Mouse (Mus musculus) fibroblast of lung, adult 2 months (primary cell): ENCODE measurements around the gene Ptgis.
"Not testable (repeated sequence)": the region's sequence is repeated elsewhere in the genome, so short reads cannot be mapped to it uniquely, and the experiment has no call there.

Experiments
- DNase-seq: peaks from one replicate; pipeline ENCODE4 v3.0.0-alpha.2; 2011; ENCODE audit warnings: low read depth

The Ptgis gene

DNA sequence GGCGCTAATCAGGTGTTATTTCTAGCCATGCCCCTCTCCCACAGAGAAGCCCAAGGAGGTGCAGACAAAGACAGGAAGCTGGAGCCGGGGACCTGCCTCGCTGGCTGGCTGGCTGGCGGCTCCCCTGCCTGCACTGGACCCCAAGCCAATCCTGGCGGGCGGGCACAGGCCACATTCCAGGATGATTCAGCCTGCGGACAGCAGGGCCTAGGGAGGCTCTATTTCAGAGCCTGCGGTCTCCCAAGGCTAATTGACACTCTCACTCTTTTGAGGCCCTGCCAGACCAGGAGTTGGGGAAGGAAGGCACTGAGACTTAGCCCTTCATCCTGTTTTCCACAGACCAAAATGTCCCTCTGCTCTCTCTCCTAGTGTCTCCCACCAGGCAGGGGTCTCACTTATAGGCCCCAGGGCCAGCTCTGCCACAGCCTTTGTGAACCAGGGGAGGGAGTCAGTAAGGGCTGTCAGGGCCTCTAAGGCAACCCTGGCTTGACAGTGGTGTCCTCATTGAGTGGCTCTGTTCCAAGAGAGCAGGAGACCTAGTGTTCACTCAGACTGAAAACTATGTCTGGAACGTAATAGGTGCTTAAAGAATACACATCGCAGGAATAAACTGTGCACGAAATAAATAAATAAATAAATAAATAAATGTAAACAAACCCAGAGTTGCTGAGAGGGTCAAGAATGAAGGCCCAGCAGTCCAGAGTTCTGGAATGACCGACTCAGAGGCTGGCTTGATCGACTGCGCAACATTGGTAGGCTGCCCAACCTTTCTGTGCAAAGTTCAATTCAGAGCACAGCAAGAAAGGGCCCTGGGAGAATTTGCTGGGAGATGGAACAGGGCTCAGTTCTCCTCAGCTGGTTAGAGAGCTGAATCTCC is 8.0 kb downstream of the Ptgis start:
- peak; percentile 76 for DNase-seq

DNA sequence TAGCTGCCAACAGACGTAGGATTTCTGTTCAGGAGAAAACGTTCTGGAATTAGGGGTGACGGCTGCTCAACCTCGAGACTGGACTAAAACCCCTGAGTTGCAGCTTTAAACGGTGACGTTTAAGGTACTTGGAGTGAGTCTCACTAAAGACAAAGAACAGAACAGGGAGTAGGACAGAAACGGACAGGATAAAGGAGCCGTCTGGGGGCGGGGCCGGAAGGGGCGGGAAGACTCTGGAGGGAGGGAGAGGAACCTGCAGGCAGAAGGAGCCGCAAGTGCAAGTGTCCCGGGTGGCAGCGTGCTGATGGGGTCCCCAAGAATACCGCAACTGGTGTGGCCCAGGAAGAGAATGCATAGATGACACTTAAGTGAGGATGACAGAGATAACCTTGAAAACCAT is 9.8 kb downstream of the Ptgis start:
- no peak for DNase-seq

DNA sequence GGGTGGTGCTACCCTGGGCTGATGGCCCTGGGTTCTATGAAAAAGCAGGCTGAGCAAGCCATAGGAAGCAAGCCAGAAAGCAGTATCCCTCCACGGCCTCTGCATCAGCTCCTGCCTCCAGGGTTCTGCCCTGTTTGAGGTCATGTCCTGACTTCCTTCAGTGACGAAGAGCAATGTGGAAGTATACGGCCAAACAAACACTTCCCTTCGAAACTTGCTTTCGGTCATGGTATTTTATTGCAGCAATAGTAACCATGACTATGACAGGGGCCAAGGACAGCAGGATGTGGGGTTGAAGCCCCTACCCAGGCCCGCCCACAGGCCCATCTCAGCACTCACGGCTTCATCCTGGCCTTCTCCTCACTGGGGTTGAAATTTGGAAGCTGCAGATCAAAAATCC is 15.5 kb downstream of the Ptgis start:
- no peak for DNase-seq

DNA sequence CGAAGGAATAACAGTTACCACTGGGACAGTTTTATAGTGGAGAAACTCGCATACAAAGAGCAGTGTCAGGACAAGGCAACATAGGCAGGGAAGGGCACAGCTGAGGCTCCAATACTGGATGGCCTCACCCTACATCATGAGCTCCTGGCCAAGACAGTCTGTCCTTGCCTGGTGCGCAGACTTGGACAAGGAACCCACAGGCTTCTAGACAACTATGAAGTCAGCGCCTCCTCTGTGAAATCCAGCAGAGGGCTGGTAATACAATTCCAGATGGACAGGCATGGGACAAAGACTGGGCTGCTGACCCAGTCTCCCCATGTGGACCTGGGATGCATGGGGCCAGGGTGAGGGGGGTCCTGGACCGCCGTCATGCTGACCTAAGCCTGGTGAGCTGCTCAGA is 16.2 kb downstream of the Ptgis start:
- no peak for DNase-seq

DNA sequence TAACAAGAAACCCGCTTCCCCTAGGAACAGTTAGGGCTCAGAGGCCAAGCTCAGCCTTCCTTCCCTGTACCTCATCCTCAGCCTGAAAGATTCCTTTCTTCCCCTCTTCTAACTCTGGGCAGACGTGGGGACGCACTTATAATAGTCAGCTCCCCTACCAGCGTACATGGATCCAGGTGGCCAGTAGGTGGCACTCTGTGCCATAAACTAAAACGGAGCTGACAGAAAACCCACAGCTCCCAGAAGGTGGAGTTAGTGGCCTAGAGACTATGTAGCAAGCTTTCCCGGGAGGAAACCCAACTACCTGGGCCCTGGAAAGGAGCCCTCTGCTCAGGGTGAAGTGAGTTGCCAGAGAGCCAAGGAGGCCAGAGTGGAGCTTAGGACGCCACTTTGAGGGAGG is 18.3 kb downstream of the Ptgis start:
- DNase-seq: no peak

DNA sequence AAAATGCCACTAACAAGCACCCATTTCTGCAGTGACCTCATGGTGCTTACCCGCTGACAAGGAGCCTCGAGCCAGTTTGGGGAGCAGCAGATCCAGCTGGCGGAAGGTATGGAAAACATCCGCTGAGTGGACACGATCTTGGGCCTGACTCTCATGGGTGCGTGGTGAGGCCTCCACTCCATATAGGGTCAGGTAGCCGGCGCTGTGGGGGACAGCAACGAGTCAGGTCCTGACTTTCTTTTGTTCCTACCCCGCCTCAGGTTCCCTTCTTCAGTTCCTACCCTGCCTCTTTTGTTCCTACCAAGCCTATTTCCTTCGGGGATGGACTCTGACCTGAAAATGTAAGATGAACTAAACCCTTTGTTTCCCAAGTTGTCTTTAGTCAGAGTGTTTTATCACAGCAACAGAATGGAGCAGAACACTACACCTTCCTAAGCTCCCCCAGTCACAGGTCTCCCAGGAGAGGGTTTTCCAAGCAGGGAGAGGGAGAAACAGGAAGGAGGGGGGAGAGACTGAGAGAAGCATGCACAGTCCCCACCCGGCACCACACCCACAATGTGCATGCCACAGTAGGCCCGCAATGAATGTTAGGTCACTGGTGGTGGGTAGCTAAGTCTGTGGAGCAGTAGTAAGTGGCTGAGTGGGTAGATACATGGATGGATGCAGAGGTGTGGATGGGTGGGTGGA is 19.1 kb downstream of the Ptgis start:
- DNase-seq: no peak

DNA sequence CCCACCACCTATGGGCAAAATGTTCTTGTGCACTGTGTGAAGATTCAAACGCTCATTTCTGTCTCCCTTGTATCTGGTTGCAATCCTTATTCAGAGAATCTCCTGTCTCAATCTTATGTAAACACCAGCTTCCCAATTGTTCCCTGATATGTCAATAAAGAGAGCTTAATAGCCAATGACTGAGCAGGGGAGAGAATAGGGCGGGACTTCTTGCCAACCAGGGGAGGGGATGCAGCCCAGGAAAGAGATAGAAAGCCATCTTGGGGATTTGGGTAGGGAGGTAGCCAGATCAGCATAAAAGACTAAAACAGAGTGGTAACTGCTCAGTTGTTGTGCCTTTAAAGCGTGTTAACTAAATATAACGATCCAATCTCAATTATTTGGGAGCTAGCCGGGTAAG is 19.7 kb downstream of the Ptgis start:
- DNase-seq: no peak

DNA sequence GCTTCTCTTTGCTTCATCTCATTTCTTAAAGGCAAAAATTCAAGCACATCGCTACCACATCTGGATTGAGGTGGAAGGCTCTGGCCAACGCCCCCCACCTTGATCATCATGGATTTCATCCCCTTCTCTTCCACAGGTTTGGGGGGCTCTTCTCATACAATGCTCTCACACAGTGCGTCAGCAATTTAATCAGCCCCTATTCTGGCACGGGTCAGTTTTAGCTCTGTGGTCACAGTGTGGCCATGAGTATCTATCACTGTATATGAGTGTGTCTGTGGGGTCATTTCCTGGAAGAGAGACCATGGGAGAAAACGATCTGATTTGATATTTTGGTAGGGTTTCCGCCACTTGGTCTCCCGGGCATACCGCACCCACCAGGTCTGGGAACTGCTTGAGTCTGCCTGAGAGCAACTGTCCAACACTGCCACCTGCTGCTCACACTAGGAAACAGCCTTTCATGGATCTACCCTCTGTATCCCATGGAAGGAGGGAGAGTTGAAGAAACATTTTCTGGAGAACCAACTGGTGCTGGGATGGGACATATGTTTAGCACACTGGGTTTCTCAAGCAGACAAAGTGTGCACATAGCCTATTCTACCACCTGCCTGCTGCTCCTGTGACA is 21.1 kb downstream of the Ptgis start:
- DNase-seq: peak; percentile 63

DNA sequence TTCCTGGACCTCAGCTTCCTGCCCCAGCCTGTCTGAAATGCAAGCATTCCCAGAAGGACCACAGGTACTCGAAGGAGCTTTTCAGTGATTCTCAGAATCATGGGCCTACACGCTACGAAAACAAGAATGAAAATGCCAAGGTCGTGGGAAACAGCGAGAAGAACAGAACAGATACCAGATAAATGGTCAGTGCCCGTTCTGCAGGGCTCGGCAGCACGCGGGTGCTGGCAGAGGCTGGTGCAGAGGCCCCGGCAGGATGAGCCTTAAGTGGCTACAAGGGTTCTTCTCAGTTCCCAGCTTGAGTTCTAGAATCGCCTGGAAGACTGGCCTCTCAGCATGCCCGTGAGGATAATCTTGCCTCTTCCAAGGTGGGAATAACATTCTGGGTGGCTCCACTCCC is 26.7 kb downstream of the Ptgis start:
- no peak for DNase-seq

DNA sequence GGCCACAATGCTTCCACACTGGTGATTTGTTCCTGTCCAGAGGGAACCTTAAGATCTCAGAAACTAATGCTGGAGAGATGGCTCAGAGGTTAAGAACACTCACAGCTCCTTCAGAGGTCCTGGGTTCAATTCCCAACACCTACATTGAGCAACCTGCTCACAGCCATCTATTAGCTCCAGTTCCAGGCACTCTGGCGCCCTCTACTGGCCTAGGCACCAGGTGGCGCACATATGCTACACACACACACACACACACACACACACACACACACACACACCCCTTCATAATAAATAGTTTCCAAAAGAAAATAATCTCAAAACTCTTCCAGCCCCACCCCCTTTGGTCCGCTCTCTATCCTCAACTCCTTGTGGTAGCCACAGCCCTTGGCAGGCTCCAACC is 27.3 kb downstream of the Ptgis start:
- no peak for DNase-seq

DNA sequence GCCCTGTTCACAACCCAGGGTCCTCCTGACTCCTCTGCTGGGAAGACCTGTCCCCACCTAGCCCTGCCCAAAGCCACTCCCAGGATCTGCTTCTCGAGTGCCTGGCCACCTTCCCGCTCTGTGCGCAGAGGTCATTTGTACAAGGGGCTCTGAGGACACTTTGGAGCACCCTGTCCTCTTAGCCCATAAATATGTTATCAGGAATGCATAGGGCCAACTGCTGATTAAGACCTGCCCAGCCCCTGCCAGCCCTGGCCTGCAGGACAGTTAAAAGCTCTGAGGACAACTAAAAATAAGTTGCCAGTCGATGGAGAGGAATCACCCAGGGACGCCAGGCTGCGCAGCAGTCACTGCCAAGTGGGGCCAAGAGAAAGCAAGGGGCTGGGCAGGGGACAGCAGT is 27.9 kb downstream of the Ptgis start:
- no peak for DNase-seq

DNA sequence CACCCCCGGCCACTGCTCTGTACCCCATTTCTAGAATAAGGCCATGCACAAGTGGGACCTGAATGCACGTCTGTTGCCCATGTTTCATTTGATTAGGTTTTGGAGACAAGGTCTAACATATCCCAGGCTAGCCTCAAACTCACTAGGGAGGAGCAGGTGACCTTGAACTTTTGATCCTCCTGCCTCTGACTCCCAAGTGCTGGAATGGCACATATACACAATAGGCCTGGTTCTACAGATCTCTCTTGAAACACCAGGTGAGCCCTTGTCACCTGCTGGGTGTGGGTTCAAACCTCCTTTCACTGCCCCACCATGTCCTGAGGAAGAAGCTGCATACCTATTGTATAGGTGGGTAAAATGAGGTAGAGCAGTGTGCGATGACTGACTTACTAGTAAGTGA is 28.3 kb downstream of the Ptgis start:
- DNase-seq: no peak

DNA sequence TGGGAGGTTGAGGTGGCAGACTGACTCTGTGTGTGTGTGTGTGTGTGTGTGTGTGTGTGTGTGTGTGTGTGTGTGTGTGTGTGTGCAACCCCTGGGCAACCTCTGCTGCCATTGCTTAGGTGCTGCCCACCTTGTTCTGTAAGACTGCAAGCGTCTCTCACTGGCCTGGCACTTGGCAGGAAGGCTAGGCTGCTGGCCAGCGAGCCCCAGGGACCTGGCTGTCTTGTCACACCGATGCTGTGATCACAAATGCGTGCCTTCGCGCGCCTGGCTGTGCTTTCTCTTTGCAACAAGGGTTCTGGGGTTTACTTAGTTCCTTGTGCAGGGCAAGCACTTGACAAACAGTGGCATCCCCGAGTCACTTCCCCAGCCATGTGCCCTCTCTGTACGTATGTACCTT is 30.5 kb downstream of the Ptgis start:
- no peak for DNase-seq

DNA sequence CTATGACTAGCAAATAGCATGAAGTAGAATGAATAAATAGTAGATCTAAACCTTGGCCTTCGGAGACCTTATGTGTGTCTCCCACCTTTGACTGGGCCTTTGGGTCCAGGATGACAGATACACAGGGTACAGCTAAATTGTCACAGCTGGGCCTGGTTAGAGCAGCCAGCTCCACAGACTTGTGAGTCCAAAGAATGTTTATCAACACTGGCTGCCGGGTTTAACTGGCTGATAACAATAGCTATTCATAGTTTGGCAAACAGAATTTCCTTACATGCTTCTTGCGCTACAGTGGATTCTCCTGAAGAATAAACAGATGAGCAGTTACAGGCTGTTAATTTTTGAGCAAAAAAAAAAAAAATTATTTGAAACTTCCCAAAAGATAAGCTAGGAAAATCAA is 31.4 kb downstream of the Ptgis start:
- no peak for DNase-seq

DNA sequence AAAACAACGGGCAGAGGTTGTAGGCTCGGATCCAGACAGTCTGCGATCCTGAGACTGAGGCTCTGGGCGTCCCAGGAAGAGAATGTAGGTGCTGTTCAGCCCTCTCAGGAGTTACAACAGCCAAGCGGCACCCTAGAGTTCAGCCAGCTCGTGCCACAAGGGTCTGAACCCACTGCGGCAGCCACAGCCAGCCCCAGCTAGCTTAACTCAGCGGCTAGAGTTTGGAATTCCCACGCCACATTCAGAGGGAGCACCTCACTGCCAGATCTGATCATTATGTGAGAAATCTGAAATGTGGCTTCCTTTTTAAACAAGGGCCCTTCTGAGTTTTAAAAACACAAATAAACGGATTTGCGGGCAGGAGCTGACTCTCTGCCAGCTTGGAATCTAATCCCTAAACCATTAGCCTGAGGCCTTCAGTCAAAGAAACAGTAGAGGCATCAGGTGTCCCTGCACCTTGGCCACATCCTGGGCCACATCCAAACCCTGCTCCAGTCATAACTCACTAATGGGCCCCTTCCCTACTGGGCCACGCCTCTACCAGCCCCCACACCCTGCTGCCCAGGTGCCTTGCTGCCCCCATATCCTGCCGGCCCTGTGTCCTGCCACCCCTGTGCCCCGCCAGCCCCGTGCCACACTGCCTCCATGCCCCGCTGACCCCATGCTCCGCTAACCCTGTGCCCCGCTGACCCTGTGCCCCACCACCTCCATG is 34.3 kb downstream of the Ptgis start:
- DNase-seq: peak; percentile 50

DNA sequence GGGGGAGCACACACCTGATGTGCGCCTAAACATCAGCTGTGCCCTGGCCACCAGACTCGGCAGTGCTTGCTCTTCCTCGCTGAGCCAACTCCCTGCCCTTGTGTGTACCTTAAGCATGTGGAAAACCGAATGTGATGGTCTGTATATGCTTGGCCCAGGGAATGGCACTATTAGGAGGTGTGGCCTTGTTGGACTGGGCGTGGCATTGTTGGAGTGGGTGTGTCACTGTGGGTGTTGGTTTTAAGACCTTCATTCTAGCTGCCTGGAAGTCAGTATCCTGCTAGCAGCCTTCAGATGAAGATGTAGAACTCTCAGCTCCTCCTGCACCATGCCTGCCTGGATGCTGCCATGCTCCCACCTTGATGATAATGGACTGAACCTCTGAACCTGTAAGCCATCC is 35.7 kb downstream of the Ptgis start:
- DNase-seq: not testable (repeated sequence)

DNA sequence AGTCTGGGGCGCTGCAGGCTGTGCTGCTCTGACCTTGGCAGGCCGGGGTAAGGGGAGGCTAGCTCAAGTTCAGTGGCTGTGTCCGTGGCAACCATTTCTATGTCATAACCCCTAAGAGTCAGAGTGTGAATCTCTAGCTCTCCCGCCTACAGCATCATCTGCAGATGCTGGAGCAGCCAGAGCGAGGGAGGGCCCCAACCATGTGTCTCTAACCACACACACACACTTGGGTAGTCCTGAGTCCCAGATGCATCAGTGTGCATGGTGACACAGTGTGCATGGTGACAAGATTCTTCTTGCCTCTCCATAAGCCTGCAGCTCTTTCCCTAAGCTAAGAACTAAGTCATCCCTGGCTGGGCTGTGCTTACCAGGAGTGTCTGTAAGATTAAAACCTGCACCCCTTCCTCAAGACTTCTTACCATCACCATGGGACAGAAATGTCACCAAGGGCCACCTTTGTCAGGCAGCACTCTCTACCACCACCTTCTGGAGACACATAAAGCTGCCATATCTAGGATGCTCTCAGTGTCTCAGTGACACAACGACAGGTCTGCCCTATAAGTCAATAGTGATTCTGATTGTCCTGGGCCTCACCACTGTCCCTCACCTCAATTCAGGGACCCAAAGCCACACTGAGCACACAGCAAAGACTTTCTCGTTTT is 36.8 kb downstream of the Ptgis start:
- no peak for DNase-seq

DNA sequence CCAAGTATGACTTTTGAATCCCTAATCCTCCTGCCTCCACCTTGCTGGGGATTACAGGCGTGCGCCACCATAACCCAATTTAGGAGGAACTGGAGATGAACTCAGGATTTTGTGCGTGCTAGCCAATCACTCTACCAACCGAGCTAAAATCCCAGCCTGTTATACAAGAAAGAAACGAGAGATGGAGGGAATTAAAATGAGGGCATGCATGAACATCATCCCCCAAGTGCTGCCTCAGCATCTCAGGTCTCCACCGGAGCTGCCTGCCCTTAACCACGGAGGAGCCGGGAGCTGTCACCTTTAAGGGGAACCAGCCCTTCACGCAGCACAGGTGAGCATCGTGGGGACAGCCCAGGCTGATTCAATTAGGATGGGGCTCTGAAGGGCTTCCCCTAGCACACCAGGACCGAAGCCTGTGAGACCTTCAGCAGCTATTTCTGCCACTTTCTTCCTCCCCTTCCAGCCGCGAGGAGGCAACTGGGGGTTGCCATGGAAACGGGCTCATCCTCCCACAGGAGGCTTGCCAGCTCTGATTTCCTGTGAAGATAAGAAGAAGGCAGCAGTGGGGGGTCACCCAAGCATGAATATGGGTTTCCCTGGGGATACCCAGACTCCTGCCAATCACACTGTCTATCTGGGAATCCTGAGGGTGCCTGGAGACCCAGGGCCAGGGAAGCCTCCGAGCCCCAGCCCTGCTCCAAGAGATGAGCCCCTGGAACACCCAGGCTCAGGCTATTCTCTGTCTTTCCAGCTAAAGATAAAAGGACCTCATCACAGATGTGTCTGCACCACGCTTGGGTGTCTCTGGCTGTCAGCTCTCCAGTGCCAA is 38.7 kb downstream of the Ptgis start:
- no peak for DNase-seq

DNA sequence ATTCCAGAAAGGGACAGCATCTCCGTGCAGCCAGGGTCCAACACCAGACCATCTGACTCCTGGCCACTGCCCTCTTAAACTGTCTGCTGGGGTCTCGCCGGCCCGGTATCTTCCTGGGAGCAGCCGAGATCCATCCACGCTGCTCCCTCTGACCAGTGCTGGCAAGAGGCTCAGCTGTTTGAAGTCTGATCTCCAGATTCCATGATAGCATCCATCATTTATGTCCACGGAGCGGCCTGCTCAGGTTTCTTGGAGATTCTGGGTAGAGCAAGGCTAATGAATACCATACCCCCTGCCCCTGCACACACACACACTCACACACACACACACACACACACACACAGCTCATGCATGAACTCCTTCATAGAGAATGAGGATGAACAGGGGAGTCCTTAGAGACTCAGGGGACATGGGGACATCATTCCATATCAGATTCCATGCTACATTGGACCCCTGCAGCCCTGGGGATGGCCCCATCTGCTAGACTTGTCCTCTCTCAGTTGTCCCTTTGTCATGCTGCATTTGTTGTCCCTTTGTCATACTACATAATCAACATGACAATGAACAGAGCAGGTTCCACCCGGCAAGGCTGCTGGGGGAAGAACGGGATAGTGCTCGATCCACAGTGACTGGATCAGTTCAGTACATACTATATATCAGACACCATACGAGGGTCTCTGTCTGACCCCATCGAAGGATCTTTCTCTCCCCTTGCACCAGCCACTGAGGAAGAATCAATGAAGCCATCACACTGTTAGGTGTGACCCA is 41.6 kb downstream of the Ptgis start:
- DNase-seq: no peak

DNA sequence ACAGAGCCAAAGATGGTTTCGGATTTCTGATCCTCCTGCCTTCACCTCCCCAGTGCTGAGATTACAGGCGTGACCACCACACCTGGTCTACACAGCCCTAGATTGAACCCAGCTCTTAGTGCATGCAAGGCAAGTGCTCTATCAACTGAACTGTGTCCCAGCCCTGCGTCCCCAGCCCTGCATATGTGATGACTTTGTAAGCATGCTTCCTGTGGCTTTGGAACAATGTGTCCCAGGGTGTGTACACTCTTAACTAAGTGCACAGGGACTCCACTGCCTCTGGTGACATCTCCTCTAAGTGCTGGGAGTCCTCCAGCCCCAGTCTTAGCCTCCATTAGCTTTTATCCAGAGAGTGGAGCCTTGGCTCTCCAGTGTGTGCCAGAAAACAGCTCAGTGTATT is 47.0 kb downstream of the Ptgis start:
- DNase-seq: no peak

DNA sequence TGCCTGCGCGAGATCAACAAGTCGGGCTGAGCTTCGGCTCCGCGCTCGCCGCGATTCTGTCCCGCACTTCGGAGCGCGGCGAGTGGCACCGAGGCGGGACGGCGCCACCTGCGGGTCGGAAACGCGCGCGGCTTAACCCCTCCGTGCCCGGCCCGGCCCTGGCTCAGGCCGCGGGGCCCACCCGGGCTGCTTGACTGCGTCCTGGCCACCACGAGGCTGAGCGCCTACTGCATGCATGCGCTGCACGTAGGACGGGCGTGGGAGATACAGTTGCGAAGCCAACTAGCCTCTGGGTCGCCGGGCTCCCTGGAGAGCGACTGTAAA is 50.4 kb downstream of the Ptgis start, which contains the start of gene Kcnb1:
Gene Kcnb1, minus strand, starts transcription at position 80 of the 324 bp plus-strand sequence.
- DNase-seq: no peak
